Mouse (Mus musculus) intestine, embryonic 16.5 days (tissue): Measurements from ENCODE around the gene Il3ra. TPM values are rescaled to one million over a fixed set of nuclear protein-coding genes. Genes with fewer than 3 reads are reported as not detected.

ENCODE experiments used
- ATAC-seq: fragments of 200-750 bp; cut with Nextera tagmentation; 2 replicates; pipeline ENCODE4 v1.8.0; 2017; ENCODE audit warnings: moderate TSS enrichment, moderate library complexity
- H3K27ac ChIP-seq: fragments of 300-500 bp; sonication (generic); 2 replicates; pipeline ENCODE4 v1.5.1; 2014; ENCODE audit warnings: mild to moderate bottlenecking, low read length
- H3K27me3 ChIP-seq: fragments of 300-500 bp; sonication (generic); replicated peaks from 2 replicates; pipeline ENCODE4 v1.6.1; 2014; ENCODE audit warnings: low read length, control low read depth, mixed read lengths; ENCODE audit not compliant: control insufficient read depth, insufficient read depth
- H3K36me3 ChIP-seq: fragments of 300-500 bp; sonication (generic); 2 replicates; pipeline ENCODE4 v1.6.1; 2014; ENCODE audit warnings: low read length, control low read depth; ENCODE audit not compliant: control insufficient read depth, insufficient read depth
- H3K4me1 ChIP-seq: fragments of 300-500 bp; sonication (generic); 2 replicates; pipeline ENCODE4 v1.6.1; 2014; ENCODE audit warnings: low read length, control low read depth, mixed read lengths; ENCODE audit not compliant: control insufficient read depth, insufficient read depth
- H3K4me2 ChIP-seq: fragments of 300-500 bp; sonication (generic); 2 replicates; pipeline ENCODE4 v1.6.1; 2014; ENCODE audit warnings: low read depth, low read length, control low read depth
- H3K4me3 ChIP-seq: fragments of 300-500 bp; sonication (generic); 2 replicates; pipeline ENCODE4 v1.5.1; 2014; ENCODE audit warnings: mild to moderate bottlenecking, low read length
- H3K9ac ChIP-seq: fragments of 300-500 bp; sonication (generic); 2 replicates; pipeline ENCODE4 v1.6.1; 2014; ENCODE audit warnings: low read depth, low read length
- H3K9me3 ChIP-seq: fragments of 300-500 bp; sonication (generic); 2 replicates; pipeline ENCODE4 v1.6.1; 2016; ENCODE audit warnings: low read length, control low read depth; ENCODE audit not compliant: control insufficient read depth
- WGBS: fragments of 180-500 bp; shearing (Covaris S2); extraction: QIAGEN DNeasy Blood & Tissue Kit; methylation state at CpG from one replicate; pipeline ENCODE4 v1.1.7; 2014; 5-methylcytosine and 5-hydroxymethylcytosine counted together
- polyA plus RNA-seq: library from polyadenylated mRNA; unstranded; fragments of >200 nt; fragmentation: Nextera tagmentation; extraction: Ambion mirVana; gene quantifications from 2 replicates; pipeline ENCODE4 v1.2.1, GENCODE M21; 2015

Gene Il3ra
- polyA plus RNA-seq, 1 experiment from 2014 or later = 6.6 TPM

DNA sequence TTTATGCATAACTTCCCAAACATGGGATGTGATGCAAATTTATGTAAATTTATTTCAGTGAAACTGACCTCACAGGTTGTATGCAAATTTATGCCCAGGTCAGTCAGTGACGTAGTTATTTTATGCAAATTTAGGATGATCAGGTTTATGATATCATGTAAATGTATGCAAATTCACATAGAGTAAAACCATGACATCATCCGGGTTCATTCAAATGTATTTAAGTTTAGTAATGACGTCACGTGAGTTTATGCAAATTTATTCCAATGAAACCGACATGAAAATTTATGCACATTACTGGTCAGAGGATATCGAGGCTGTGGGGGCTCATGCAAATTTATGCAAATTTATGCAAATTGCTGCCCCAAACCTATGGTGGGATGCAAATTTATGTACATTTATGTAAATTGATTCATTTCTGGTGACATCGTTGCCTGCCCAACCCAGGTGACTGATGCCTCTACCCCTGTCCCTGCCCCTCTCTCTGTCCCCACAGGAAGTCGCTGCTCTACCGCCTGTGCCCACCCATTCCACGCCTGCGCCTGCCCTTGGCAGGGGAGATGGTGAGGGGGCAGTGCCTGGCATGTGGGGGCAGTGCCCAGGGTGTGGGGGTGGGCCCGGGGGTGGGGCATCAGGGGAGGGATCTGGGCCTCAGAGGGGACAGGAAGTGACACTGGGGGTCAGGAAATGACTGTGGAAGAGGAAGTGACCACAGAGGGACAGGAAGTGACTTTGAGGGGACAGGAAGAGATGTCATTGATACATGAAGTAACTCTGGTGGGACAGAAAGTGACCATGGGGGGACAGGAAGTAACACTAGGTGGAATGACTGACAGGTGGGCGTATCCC, 8.7 kb downstream of the Il3ra start:
- Histone ChIP-seq H3K36me3 (peaks cover 6% of the 10 kb centered on the region; the same call in 1 of the 2 replicates), H3K9ac (no peak overlapping the region), H3K27me3 (no peaks in the 10 kb centered on the region), H3K4me1 (no peaks in the 10 kb centered on the region), H3K4me2 (no peak overlapping the region), H3K9me3 (peaks cover 39% of the 10 kb centered on the region), H3K4me3 (no peak overlapping the region), H3K27ac (no peak overlapping the region)
- no peak for ATAC-seq
- 92% methylated on average over 13 of the region's 13 CpGs for WGBS

DNA sequence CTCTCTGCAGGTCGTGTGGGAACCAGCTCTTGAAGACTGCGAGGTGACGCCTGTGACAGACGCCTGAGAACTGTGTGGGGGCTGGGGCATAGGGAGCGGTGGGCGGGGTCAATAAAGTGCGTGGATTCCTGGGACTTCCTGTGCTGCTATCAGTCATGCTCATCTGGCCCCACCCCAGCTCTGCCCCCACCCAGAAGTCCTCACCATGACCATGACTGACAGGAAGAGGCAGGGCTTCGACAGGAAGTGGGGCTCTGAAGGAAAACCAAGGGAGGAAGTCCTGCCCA, 9.2 kb downstream of the Il3ra start:
- H3K27me3 ChIP-seq = no peaks in the 10 kb centered on the region
- H3K36me3 ChIP-seq = 0 out of 2 replicates have a peak, but pooled peaks cover under 1% of the 10 kb centered on the region
- H3K4me1 ChIP-seq = no peaks in the 10 kb centered on the region
- WGBS = 96% methylated on average over 8 of the region's 8 CpGs
- no peak overlapping the region for H3K27ac ChIP-seq
- H3K4me3 ChIP-seq = no peak overlapping the region
- H3K9me3 ChIP-seq = peaks cover 33% of the 10 kb centered on the region
- no peak overlapping the region for H3K9ac ChIP-seq
- H3K4me2 ChIP-seq = no peak overlapping the region
- 0 out of 2 replicates have a peak, but pooled peaks have one; percentile 24 for ATAC-seq

DNA sequence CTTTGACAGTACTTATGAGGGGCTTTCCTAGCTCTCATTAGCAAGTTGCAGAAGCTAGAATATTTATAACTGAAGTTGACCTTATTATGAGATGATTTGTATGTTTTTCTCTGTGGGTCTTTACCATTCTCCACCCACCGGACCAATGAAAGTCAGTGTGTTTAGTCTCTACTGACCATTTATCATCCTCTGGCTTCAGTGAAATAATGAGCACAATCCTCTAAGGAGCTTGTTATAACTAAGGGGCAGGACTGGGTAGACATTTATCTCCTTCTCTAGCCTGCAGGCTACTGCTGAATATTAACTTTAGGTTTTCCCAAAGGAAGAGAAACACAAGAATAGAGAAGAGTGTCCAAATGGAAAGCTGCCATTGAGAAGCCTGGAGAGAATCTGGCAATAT, 49.5 kb downstream of the Il3ra start:
- no peaks in the 10 kb centered on the region for H3K4me1 ChIP-seq
- H3K4me2 ChIP-seq = no peak overlapping the region
- H3K36me3 ChIP-seq = no peaks in the 10 kb centered on the region
- no peak overlapping the region for H3K4me3 ChIP-seq
- 77% methylated on average over 1 of the region's 1 CpGs for WGBS
- no peak overlapping the region for H3K9ac ChIP-seq
- no peak for ATAC-seq
- H3K27ac ChIP-seq = no peak overlapping the region
- no peaks in the 10 kb centered on the region for H3K27me3 ChIP-seq
- H3K9me3 ChIP-seq = no peaks in the 10 kb centered on the region

DNA sequence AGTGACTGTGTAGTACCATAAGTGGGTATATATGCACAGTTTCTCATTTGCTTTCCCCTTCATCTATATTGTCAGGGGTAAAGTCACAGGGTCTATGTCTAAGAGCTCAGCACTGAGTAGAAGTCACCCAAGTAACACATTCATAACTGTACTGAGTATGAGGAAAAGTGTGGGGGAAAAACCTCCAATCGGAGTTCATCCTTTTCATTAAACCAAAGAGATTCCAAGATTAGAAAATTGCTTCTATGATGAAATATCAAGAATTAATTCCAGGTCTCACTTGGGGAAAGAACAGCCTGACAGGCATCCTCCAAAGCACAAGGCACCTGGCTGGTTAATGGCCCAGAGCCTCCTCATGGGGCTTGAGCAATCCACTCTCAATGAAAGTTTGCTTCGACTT, 54.9 kb downstream of the Il3ra start, which contains the start of gene Olfr721-ps1:
Gene Olfr721-ps1, plus strand, starts transcription at position 301 of the 400 bp plus-strand sequence.
- Histone ChIP-seq H3K27ac (no peak within 1 kb of the TSS), H3K27me3 (no peaks in the 10 kb centered on the region), H3K9me3 (no peaks in the 10 kb centered on the region), H3K4me2 (no peak within 1 kb of the TSS), H3K36me3 (no peaks in the 10 kb centered on the region), H3K4me1 (no peaks in the 10 kb centered on the region), H3K9ac (no peak within 1 kb of the TSS), H3K4me3 (no peak within 1 kb of the TSS)
- no peak for ATAC-seq
- WGBS = 83% methylated on average over 2 of the region's 2 CpGs

Other genes starting within 250 kb of the Il3ra start
- 189 and 203 TPM in 2 replicates for gene Psmd6, start 225.3 kb upstream of the Il3ra start, polyA plus RNA-seq
- not detected in 2 replicates for gene Olfr720, start 159.4 kb upstream of the Il3ra start, polyA plus RNA-seq
- not detected in 2 replicates for gene Olfr31, start 23.4 kb upstream of the Il3ra start, polyA plus RNA-seq
- gene Olfr721-ps1, start 55.0 kb downstream of the Il3ra start, polyA plus RNA-seq = not detected in 2 replicates